Mouse (Mus musculus): ENCODE results near the gene Anxa5.

DNA sequence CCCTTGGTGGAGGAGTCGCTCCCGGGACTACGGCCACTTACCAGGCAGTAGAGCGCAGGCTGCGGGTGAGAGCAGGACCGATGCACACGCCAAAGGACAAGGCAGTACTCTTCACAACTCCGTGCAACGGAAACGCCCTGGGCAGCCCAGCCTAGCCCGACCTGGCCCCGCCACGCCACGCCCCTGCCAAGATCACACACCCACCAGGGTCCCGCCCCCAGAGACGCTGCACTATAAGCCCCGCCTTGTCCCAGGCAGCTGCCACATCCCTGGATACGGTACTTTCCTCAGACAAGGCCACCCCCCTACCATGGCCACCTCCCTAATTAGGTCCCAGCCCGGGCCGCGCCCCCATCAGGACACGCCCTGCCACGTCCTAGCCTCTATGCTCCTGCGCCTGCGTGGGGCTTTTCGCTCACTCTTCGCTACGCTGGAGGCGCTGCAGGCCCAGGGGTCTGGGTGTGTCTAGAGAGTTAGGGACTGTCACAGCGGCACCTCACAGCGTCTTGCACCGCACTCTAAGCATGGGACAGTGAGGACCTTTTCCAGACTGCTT, at the start of gene Anxa5, which contains the start of gene 1810062G17Rik:
- TF ChIP-seq POLR2A (IDR thresholded peaks at IDR 0.05; ENCODE audit: borderline replicate concordance, insufficient read depth, low read length), result peak; percentile 80
- peak; percentile 35; the same call in 1 of the 2 replicates for TF ChIP-seq CTCF (IDR thresholded peaks at IDR 0.05; ENCODE audit: borderline replicate concordance, insufficient read depth, low read depth, low read length)
